Mouse (Mus musculus): ENCODE data around the gene Tmsb15b2. TPM values are rescaled to one million over a fixed set of nuclear protein-coding genes. Genes with fewer than 3 reads are reported as not detected.

The Tmsb15b2 gene
- 12.8 and 13.7 TPM in 2 replicates for polyA plus RNA-seq (2015; fragmentation: Nextera tagmentation; extraction: Ambion mirVana)

GRCm38 (mm10) chrX:136975397-136975796 lies at the start of gene Tmsb15b2:
TSS of gene Tmsb15b2 (minus strand) at chrX:136975497.

GRCm38 (mm10) chrX:136992978-136993547 lies 17.8 kb upstream of the Tmsb15b2 start, which contains the start of gene Zcchc18:
TSS of gene Zcchc18 (plus strand) at chrX:136993155.

DNA sequence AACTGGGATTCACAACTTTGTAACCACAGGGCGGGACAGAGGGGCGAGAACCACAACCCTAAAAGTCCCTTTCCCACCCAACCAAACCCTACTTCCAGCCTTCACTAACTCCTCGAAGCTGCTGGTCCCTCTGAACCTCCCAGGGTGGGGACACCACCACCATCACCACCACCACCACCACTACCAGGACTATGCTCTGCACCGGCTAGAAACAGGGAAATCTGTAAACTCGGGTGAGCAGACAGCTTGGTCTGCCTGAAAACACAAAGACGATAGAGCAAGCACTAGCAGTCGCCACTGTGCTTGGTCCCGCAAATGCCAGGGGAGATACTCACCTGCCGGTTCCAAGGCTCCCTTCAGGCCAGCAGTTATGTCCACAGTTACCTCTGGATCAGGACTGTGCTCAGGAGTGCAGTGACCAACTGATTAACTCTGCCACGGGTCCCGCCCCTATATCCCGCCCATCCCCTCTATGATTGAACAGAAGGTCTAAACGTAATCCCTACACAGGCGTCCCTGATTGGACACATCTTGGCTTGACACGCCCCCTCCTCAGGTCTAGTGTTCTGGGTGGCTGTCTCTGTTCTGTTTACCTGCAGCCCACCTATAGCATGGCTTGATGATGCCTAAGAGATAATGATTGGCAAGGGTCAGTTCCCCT lies 1.3 kb upstream of the Tmsb15b2 start, which contains the start of the genes Tmsb15l and Tmsb15b1:
TSS of gene Tmsb15l (minus strand) at position 446 of the 661 bp plus-strand sequence.
TSS of gene Tmsb15b1 (minus strand) at position 451 of the 661 bp plus-strand sequence.

GRCm38 (mm10) chrX:136927031-136927430 lies 48.3 kb downstream of the Tmsb15b2 start, which contains the start of gene H2bfm:
TSS of gene H2bfm (plus strand) at chrX:136927325.

Other genes starting within 250 kb of the Tmsb15b2 start
- gene Morf4l2, start 231.8 kb downstream of the Tmsb15b2 start, polyA plus RNA-seq (2015; fragmentation: Nextera tagmentation; extraction: Ambion mirVana), result 285 and 354 TPM in 2 replicates
- gene Glra4, start 195.4 kb downstream of the Tmsb15b2 start, polyA plus RNA-seq (2015; fragmentation: Nextera tagmentation; extraction: Ambion mirVana), result not detected in 2 replicates
- gene Plp1, start 152.8 kb downstream of the Tmsb15b2 start, polyA plus RNA-seq (2015; fragmentation: Nextera tagmentation; extraction: Ambion mirVana), result 11.9 and 12.6 TPM in 2 replicates
- 0.45 and 0.74 TPM in 2 replicates for gene Rab9b, start 106.7 kb downstream of the Tmsb15b2 start, polyA plus RNA-seq (2015; fragmentation: Nextera tagmentation; extraction: Ambion mirVana)
- gene H2bfm, start 48.2 kb downstream of the Tmsb15b2 start, polyA plus RNA-seq (2015; fragmentation: Nextera tagmentation; extraction: Ambion mirVana), result not detected in 2 replicates
- 1.4 and 1.5 TPM in 2 replicates for gene Tmsb15l, start 1.4 kb upstream of the Tmsb15b2 start, polyA plus RNA-seq (2015; fragmentation: Nextera tagmentation; extraction: Ambion mirVana)
- gene Tmsb15b1, start 1.4 kb upstream of the Tmsb15b2 start, polyA plus RNA-seq (2015; fragmentation: Nextera tagmentation; extraction: Ambion mirVana), result 9.7 and 12.0 TPM in 2 replicates
- 0.33 and 0.34 TPM in 2 replicates for gene Zcchc18, start 17.7 kb upstream of the Tmsb15b2 start, polyA plus RNA-seq (2015; fragmentation: Nextera tagmentation; extraction: Ambion mirVana)
- gene Slc25a53, start 62.8 kb upstream of the Tmsb15b2 start, polyA plus RNA-seq (2015; fragmentation: Nextera tagmentation; extraction: Ambion mirVana), result 4.3 TPM in 2 replicates
- 1.9 and 2.6 TPM in 2 replicates for gene Fam199x, start 74.1 kb upstream of the Tmsb15b2 start, polyA plus RNA-seq (2015; fragmentation: Nextera tagmentation; extraction: Ambion mirVana)
- gene Esx1, start 146.6 kb upstream of the Tmsb15b2 start, polyA plus RNA-seq (2015; fragmentation: Nextera tagmentation; extraction: Ambion mirVana), result not detected in 2 replicates